Mouse (Mus musculus) neutrophil, adult 59 days (primary cell): ENCODE measurements around the gene Cemip2. TPM values are rescaled to one million over a fixed set of nuclear protein-coding genes. Genes with fewer than 3 reads are reported as not detected.

ENCODE experiments used
- total RNA-seq, 2 experiments: library from RNA; stranded (reverse); gene quantifications; 1 replicate in 1 of 2; 2 replicates in 1 of 2; pipeline ENCODE4 v1.2.4; 2023

The Cemip2 gene
- 10 to 100 TPM; 25.0 to 25.8 TPM for total RNA-seq

DNA sequence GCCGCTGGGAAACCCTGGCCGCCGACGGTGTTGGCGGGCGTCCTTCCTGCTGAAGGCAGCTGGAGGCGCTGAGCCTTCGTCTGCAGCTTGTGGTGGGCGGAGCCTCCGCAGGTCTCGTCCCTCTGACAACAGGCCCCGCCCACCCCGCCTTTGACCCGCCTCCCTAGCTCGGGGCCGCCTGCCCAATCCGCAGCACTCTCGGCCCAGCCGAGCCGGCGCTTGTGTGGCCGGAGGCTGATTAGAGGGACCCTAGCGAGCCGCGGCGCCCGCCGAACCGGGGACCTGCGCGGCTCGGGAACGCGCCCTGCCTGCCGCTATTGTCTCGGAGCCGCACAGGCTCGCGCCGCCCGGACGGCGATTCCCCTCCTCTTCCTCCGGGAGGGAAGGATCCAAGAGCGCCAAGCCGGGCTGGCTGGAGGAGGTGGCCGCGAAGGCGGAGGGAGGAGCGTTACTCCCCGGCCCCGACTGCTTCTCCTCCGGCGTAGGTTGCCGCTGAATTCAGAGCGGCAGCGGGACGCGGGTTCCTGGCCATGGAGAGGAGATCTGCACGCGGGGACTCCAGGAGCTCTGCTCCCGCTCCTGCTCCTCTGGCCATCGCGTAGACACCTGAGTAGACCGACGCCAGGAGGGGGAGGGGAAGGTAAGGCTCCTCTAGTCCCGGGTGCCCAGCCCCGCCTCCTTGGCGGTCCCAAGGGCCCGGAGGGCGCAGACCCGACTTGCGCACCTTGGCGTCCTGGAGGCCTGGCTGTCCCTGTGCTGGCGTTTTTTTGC, at the start of gene Cemip2:
TSS of gene Cemip2 (plus strand) at position 196 of the 771 bp plus-strand sequence.

Other genes with a start within 250 kb of the Cemip2 start
- 10 to 100 TPM; 15.2 to 16.3 TPM for gene 1110059E24Rik, start 125.4 kb upstream of the Cemip2 start, total RNA-seq
- 10 to 100 TPM; 16.4 to 25.0 TPM for gene Abhd17b, start 125.2 kb upstream of the Cemip2 start, total RNA-seq